Mouse (Mus musculus) left cerebral cortex, postnatal 14 days (tissue): ENCODE data around the gene Isyna1. TPM values are rescaled to one million over a fixed set of nuclear protein-coding genes. Genes with fewer than 3 reads are reported as not detected.

ENCODE experiments used
- DNase-seq, 2 experiments: peaks; one replicate each; pipeline ENCODE4 v3.0.0; 2021 to 2022; ENCODE audit warnings: low spot score in 2 of 2, mixed read lengths in 1 of 2
- intact Hi-C: fragments of 180-260 bp; cut with DNase I; formaldehyde crosslinking; loops from one replicate; pipeline ENCODE4 v1.15.1; 2025
- total RNA-seq, 2 experiments: library from RNA; stranded (reverse); gene quantifications; 2 replicates each; pipeline ENCODE4 v1.2.3; 2021

Isyna1 gene
- total RNA-seq, 2 experiments from 2014 or later = 47.5 to 51.0 TPM

DNA sequence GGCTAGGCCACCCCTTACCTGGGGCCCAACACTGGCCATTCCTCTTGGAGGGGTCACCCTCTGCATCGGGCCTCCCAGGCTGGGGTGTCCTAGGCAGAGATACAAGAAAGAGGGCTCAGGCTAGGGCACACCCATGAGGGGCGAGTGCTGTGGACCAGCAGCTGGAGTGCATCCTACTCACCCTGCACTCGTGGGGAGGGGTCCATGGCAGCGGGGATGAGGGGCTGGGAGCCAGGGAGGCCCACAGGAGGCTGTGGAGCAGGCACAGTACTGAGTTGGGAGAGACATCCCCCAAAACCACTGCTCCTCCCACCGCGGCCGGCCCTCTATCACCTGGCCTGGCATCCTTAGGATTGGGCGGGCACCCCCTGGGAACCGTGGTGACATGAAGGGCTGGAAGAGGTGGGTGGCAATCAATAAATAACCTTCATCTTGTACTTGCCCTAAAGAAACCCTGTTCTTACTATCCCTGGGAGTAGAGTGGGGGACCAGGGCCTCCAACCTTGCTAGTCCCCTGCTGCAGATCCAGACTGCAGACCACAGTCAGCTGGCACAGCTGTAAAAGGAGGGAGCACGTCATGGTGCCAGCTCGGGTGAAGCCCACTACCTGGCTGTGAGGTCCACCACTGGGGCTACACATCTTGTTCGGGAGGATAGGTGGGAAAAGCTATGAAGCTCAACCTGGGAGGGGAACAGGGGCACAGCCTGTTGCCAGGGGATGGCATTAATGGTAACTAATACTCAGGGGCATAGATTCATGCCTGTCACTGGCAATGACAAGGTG is 5.5 kb downstream of the Isyna1 start:
- no peak for DNase-seq
- intact Hi-C loops = no loop called here

DNA sequence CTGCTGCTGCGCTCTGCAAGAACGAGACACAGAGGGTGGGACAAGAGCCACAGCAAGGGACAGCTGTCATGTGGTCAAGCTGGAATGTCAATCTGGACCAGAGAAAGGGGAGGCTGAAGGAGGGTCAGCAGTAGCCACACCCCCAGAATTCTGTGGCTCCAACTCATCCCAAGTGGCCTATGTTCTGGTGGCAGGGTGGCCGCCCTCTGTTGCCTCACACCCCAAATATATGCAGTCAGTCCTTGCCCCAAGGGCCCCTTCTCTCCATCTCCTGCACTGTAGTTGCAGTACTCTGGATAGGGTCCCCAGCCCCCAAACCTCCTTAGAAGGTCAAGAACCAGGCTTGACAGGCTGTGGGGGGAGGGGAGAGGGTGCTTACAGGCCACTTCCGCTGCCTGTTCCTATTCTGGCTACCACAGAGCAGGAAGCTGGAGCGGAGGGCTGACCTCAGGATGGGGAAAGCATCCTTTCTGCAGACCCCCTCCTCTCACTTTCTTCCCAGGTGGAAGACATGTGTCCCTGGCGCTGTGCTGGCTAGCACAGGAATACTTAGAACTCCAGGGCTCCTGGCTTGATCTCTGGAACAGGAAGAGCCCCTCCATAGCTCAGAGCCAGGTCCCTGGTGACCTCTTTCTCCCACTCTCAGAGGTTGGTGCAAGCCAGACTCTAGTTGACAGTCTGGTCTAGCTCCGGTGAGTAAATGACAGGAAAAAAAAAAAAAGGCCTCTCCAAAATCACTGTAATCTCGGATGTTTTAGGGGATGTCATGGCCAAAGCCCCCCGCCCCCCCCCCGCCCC is 6.5 kb downstream of the Isyna1 start:
- no peak for DNase-seq
- intact Hi-C loops = no loop called here

- intact Hi-C loops = no loop called here
- peak; percentile 88 to 91 for DNase-seq
Observed at GRCm38 (mm10) chr8:70601271-70601649, 7.1 kb downstream of the Isyna1 start.

DNA sequence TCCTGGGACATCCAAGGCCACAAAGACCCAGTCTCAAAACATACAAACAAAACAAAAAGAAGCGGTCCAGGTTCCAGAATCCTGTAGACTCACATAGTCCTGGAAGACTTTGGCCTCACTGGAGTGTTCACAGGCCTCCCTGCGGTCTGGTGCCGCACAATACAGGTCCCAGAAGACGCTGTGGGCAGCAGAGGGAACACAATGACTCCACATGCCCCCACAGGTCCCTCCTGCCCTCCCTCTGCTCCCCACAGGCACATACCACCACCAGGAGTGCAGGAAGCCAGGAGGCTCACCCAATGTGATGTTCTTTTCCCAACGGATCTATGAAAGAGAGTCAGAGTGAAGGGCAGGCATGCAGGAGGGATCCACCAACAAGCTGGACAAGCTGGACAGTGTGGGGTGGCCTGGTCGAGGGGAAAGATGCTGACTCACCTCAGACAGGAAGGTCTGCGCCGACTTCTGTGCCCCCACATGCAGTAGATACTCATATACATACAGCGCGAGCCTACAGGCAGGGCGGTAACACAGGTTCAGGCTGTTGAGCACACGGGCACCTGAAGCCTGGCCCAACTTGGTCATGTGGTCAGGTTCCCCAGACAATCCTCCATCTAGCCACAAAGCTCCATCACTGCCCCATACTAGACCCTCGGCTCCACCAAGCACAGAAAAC is 8.1 kb downstream of the Isyna1 start:
- intact Hi-C loops = no loop called here

GRCm38 (mm10) chr8:70604558-70604957 is 10.4 kb downstream of the Isyna1 start:
- DNase-seq = no peak
- intact Hi-C loops = no loop called here

More for the DNA sequence above, 8.1 kb downstream of the Isyna1 start:
- DNase-seq = no peak

GRCm38 (mm10) chr8:70605871-70606779 is 12.0 kb downstream of the Isyna1 start:
- DNase-seq = no peak
- intact Hi-C loops = no loop called here

- intact Hi-C loops = no loop called here
- DNase-seq = no peak
Observed at GRCm38 (mm10) chr8:70606780-70607602, 12.8 kb downstream of the Isyna1 start.

GRCm38 (mm10) chr8:70607603-70607897 is 13.4 kb downstream of the Isyna1 start:
- no peak for DNase-seq
- intact Hi-C loops = no loop called here

DNA sequence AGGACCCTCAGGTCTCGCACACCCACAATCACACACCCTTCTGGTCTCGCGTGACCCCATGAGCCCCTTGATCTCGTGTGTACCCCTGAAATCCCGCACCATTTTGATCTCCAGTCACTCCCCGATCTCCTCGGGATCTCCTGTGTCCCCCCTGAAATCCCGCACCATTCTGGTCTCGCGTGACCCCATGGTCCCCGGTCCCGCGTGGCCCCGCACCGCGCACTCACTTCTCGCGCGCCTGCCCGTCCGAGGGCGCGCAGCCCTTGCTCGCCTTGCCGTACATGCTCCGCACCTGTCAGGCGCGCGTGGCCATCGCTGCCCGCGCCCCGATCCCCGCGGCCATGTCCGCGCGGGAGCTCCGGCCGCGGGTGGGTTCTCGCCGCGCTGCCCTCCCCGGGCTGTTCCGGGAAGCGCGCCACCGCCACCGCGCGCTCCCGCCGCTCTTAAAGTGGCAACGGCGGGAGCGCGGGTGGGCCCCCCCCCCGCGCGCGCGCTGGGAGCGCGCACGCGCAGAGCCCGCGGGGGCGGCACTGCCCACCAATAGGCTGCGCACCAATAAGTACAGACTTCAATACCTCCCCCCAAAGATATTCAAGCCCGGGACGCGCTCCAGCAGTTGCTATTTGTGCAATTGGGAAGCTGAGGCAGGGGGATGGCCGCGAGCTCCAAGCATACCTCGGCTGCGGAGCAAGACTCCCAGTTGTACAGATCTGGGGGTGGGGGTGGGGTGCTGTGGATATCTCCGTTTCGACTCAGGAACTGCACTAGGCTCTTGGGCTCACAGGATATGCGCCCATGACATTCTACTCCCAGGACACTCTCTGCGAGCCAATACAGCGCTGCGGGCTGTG is 13.9 kb downstream of the Isyna1 start:
- intact Hi-C loops = no loop called here
- DNase-seq = peak; percentile 67 to 76

DNA sequence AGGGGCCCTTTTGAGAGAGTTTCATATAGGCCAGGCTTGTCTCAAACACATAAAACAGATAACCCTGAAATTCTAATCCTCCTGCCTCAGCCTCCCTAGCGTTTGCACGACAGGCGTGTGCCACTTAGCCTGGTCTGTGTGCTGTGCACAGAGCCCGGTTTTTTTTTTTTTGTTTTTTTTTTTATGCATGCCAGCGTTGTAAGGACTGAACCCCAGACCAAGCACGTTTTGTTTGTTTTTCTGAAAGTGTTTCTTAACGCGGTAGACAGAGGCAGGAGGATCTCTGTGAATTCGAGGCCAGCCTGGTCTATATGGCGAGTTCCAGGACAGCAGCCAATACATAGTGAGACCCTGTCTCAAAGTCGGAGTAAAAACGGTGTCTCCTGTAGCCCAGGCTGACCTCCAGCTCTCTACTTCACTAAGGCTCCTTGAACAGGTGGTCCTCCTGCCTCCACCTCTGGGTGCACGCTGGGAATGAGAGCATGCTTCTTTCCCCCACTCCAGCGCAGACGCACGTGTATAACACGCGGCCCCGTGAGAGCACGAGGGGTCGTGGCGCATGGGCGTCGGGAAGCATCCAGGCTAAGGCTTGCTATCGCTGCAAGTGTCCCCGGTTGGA is 14.7 kb downstream of the Isyna1 start, which contains the start of gene Ssbp4:
TSS of gene Ssbp4 (minus strand) at position 124 of the 619 bp plus-strand sequence.
- intact Hi-C loops = no loop called here
- no peak for DNase-seq

GRCm38 (mm10) chr8:70609368-70609848 is 15.2 kb downstream of the Isyna1 start:
- DNase-seq = peak; percentile 72 to 91
- intact Hi-C loops = no loop called here

DNA sequence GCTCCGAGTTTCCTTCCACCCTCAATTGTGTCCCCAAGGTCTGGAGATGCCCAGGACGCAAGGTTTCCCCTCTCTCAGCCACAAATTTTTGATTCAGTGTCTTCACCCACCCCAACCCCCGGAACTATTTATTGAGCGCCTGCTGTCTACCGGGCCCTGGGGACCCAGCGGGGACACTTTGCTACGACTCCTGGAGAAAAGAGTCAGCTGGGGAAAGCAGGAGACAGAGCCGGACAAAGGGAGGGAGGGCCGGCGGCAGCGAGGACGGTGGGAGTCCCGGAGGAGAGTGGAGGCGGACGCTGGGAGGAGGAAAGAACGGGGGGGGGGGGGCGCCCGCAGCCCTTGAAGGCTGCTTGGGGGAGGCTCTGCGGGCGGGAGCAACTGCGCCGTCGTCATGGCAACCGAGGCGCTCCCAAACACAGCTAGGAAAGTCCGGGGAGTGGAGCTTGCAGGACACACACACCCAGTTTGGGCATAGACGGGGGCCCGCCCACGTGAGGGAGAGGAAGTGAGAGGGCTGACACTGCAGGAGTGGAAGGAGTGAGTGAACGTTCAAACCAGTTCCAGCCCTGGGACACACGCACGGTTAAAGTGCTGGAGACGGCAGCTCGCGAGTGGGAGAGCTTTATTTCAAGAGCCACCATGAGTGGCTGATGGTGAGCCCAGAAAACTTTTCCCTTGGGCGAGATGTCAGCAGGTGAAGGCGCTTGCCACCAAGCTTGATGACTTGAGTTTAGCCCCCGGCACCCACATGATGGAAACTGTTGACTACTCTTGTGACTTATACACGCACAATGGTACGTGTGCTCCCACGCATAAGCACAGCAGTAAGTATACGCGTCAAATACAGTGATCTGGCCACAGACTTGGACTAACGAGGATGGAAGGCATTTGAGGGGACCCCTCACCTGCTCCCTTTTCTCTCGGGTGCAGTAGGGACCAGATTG is 15.9 kb downstream of the Isyna1 start:
- peak; percentile 90 to 96 for DNase-seq
- intact Hi-C loops = loop anchor here (1.0 to 5.0 kb wide), 2 partner anchors 19 to 47 kb away; no protein-coding TSS in a partner anchor

DNA sequence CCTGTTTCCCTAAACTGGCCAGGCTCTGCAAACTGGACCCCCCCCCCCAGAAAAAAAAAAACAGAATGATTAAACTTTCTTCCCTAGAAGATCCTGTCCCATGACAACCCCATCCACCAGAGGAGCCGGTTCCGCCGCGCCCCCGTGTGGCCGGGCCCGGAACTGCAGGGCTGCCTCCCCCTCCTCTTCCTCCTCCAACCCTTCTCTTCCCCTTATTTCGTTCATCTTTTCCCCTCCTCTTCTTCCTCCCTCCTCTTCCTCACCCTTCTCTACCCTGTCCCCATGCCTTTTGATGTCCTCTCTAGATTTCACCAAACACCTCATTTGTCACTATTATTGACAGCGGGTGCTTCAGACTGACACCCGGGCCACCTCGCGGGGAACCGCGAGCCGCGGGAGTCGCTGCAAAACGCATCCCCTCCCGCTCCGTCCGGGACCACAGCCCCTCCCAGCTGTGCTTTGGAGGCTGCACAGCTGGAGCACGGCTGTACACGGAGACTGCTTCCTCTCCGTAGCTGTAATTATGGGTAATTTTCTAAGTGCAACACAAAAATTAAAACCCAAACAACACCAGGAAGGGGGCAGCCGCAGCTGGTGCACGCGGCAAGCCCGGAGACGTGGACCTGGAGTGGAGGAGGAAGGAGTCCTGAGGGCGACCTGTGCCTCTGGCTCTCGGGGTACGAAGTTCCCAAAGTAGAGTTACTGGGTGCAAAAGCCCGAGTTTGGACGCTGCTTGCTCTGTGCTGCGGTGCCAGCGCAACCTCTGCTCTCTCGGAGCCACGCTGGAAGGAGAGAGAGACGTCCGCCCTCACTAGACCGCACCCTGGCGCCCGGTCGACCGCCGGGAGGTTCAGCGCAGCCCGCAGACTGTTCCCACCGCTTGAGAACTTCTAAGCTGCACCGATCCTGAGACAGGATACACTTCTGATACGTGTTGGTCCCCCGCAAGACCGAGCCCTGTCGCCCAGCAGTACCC is 16.9 kb downstream of the Isyna1 start:
- peak in 1 of 2 experiments; percentile 82 for DNase-seq
- intact Hi-C loops = loop anchor here (1.0 to 5.0 kb wide), 2 partner anchors 18 to 46 kb away; no protein-coding TSS in a partner anchor

GRCm38 (mm10) chr8:70611849-70612248 is 17.7 kb downstream of the Isyna1 start:
- peak; percentile 86 to 90 for DNase-seq
- intact Hi-C loops = loop anchor here (5.0 kb wide), 1 partner anchor 45 kb away; no protein-coding TSS in a partner anchor
